Mouse (Mus musculus): Measurements from ENCODE around the gene Rps21. TPM values are rescaled to one million over a fixed set of nuclear protein-coding genes. Genes with fewer than 3 reads are reported as not detected.

The Rps21 gene
- polyA plus RNA-seq, 1 experiment = 2,462 TPM

DNA sequence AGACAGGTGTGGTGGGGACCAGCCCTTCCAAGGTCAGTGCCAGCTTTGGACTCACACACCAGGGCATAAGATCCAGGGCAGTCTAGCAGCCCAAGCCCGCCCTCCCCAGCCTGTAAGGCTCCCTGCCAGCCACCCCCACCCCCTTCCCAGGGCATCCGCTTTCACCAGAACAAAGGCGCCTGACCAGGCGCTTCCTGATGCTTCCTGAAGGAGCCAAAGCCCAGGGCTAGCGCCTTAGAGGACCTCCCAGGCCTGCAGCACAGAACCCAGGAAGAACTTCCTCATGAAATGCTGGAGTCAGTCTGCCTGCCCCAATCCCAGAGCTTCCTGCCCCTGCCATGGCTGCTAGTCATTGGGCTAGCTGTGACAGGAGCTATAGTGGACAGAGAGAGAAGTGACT, 38.5 kb upstream of the Rps21 start:
- Histone ChIP-seq H3K4me1 (ENCODE audit: control insufficient read depth, insufficient read depth, low read length) (peaks cover 7% of the 10 kb centered on the region; the same call in 1 of the 2 replicates), H3K27ac (ENCODE audit: insufficient read depth, low read length) (peak overlapping the region; percentile 63), H3K4me3 (ENCODE audit: insufficient read depth, low read length) (no peak overlapping the region)
- TF ChIP-seq CTCF (IDR thresholded peaks at IDR 0.05; ENCODE audit: extremely low read depth, insufficient read depth, low read length) (no peak), POLR2A (IDR thresholded peaks at IDR 0.05; ENCODE audit: extremely low read depth, insufficient read depth, low read length) (no peak)

DNA sequence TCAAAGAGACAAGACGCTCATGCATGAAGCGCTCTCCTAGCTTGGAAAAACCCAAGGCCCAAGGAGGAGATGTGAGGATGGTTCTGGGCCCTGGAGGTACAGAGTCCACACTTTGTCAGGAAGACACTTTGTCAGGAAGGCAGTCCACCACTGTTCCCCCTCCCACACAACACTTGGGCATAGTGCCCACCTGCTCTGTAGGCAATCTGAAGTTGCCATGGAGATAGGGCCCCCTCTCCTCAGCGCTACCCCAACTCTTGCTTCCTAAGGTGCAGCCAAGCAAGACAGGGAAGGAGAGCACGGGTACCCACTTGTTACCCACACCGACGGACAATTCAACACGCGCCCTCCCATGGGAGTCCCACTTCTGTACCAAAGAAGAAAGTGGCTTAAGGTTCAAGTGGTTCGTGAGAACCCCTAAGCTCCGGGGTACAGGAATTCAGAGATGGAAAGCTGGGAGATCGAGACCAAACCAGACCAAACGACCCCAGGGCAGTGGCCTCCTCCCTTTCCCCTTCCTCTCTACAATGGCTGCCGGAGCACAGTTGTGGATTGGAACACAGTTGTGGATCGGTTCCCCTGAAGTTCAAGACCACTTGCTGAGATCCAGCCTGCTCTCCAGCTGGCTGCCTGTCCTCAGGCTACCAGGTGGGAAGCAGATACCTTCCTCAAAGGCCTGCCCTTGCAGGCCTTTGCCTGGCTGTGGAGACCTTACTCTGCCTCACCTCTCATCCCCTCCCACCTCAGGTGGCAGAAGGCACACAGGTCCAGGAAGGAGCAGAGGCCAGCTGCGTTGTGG, 37.8 kb upstream of the Rps21 start:
- peak overlapping the region; percentile 63 for H3K27ac ChIP-seq (ENCODE audit: insufficient read depth, low read length)
- H3K4me3 ChIP-seq (ENCODE audit: insufficient read depth, low read length) = no peak overlapping the region
- TF ChIP-seq POLR2A (IDR thresholded peaks at IDR 0.05; ENCODE audit: extremely low read depth, insufficient read depth, low read length) = no peak
- TF ChIP-seq CTCF (IDR thresholded peaks at IDR 0.05; ENCODE audit: extremely low read depth, insufficient read depth, low read length) = no peak
- H3K4me1 ChIP-seq (ENCODE audit: control insufficient read depth, insufficient read depth, low read length) = peaks cover 7% of the 10 kb centered on the region; the same call in 1 of the 2 replicates

DNA sequence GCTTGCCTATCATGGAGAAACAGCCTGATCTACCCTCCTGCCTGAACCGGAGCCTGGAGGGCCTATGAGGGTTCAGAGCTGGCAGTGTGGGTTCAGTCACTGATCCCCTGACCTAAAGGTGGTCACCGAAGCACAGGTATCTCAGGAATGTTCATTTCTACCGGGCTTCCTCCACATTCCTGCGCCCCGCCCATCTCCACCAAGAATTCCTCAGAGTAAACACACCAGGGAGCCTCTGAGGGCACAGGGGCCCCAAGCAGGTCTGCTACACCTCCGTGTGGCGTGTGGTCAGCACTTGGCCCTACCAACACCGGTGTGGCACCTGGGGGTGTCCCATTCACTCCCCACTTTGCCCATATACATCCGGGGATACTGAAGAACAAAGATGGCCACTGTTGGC, 37.0 kb upstream of the Rps21 start:
- no peak overlapping the region for H3K4me3 ChIP-seq (ENCODE audit: insufficient read depth, low read length)
- no peak overlapping the region for H3K27ac ChIP-seq (ENCODE audit: insufficient read depth, low read length)
- TF ChIP-seq CTCF (IDR thresholded peaks at IDR 0.05; ENCODE audit: extremely low read depth, insufficient read depth, low read length) (no peak), POLR2A (IDR thresholded peaks at IDR 0.05; ENCODE audit: extremely low read depth, insufficient read depth, low read length) (no peak)
- peaks cover 4% of the 10 kb centered on the region; the same call in 1 of the 2 replicates for H3K4me1 ChIP-seq (ENCODE audit: control insufficient read depth, insufficient read depth, low read length)

DNA sequence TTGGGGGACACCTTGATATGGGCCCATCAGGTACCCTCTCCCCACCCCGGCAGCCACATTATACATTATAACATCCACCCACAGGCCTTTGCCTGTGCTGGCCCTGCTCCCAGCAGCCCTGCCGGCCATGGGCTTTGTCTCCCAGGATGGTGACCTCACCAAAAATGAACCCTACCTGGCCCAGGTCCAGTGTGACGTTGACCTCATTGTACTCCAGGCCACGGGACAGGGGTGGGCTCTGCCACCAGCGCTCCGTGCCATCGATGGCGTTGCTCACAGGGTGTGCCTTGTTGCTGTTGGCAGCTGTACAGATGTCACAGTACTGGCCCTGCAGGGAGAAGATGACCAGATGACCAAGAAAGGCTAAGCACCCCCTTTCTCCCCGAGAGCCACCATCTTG, 36.1 kb upstream of the Rps21 start:
- H3K27ac ChIP-seq (ENCODE audit: insufficient read depth, low read length) = no peak overlapping the region
- TF ChIP-seq CTCF (IDR thresholded peaks at IDR 0.05; ENCODE audit: extremely low read depth, insufficient read depth, low read length) = no peak
- TF ChIP-seq POLR2A (IDR thresholded peaks at IDR 0.05; ENCODE audit: extremely low read depth, insufficient read depth, low read length) = no peak
- 0 out of 2 replicates have a peak, but pooled peaks cover 4% of the 10 kb centered on the region for H3K4me1 ChIP-seq (ENCODE audit: control insufficient read depth, insufficient read depth, low read length)
- no peak overlapping the region for H3K4me3 ChIP-seq (ENCODE audit: insufficient read depth, low read length)

DNA sequence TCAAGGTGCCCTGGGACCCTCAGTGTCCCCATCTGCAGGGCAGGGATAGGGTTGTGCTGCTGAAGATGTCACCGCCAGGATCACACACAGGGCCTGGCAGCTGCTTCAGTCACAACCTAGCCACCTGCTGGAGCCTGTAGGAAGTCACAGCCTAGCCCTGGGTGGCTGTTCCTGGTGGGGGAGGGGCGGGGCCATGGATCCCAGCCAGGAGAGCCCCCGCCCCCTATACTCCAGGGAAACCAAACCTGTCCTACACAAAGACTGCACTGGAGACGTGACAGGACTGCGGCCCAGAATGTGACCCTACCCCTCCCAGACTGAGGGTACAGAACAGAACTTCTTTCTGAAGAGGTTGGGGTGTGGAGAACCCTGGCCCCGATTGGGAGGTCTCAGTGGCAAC, 34.9 kb upstream of the Rps21 start:
- Histone ChIP-seq H3K27ac (ENCODE audit: insufficient read depth, low read length) (no peak overlapping the region), H3K4me1 (ENCODE audit: control insufficient read depth, insufficient read depth, low read length) (0 out of 2 replicates have a peak, but pooled peaks cover 4% of the 10 kb centered on the region), H3K4me3 (ENCODE audit: insufficient read depth, low read length) (no peak overlapping the region)
- no peak for TF ChIP-seq POLR2A (IDR thresholded peaks at IDR 0.05; ENCODE audit: extremely low read depth, insufficient read depth, low read length)
- TF ChIP-seq CTCF (IDR thresholded peaks at IDR 0.05; ENCODE audit: extremely low read depth, insufficient read depth, low read length) = no peak

DNA sequence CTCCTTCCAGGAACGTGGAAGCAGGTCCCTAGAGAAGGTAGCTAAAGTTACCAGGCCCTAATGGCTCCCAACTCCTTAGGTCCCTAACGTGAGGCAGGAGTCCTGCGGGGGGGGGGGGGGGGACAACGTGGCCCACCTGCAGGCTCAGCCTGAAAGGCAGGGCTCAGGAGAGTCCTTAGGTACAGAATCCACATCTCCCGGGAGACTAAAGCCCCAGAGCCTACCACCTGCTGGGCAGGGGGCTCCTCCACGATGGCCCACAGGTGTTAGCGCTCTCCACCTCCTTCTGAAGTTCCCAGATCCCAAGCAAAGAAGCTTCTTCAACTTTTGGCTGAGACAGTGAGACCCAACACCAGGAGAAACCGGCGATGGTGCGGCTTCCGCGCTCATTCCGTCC, 32.5 kb upstream of the Rps21 start:
- TF ChIP-seq POLR2A (IDR thresholded peaks at IDR 0.05; ENCODE audit: extremely low read depth, insufficient read depth, low read length) (no peak), CTCF (IDR thresholded peaks at IDR 0.05; ENCODE audit: extremely low read depth, insufficient read depth, low read length) (no peak)
- Histone ChIP-seq H3K27ac (ENCODE audit: insufficient read depth, low read length) (no peak overlapping the region), H3K4me3 (ENCODE audit: insufficient read depth, low read length) (peak overlapping the region; percentile 58), H3K4me1 (ENCODE audit: control insufficient read depth, insufficient read depth, low read length) (no peaks in the 10 kb centered on the region)

DNA sequence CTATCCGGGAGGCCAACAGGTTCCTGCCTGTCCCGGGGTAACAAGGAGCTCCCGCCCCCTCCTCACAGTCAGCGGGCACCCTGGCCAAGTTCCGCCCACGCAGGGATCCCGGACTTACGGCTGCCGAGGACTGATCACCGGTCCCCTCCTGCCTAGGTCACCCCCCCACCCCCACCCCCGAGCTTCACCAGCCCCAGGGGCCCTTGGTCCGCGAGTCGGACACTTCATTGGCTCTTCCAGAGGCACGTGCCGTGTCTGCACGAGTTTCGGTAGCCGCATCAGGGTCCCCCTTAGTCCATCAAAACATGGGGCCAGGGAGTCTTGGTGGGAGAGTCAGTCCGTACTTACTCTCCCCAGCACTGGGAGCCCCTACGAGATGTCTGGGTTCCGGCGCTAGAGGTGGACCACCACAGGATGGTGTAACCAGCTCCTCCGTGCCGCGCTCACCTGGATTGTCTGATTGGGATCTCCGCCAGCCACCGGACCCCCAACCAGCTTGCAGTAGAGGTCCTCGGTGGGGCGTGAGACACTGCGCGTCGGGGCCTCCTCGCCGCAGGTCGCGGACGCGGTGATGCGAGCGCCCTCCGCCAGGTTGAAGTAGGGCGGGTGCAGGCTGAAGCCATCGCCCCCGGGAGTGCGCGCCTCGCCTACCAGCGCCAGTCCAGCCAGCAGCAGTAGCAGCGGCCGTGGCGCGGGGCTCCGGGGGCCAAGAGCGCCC, 32.0 kb upstream of the Rps21 start:
- Histone ChIP-seq H3K4me3 (ENCODE audit: insufficient read depth, low read length) (peak overlapping the region; percentile 58), H3K27ac (ENCODE audit: insufficient read depth, low read length) (no peak overlapping the region), H3K4me1 (ENCODE audit: control insufficient read depth, insufficient read depth, low read length) (no peaks in the 10 kb centered on the region)
- TF ChIP-seq POLR2A (IDR thresholded peaks at IDR 0.05; ENCODE audit: extremely low read depth, insufficient read depth, low read length) = no peak
- no peak for TF ChIP-seq CTCF (IDR thresholded peaks at IDR 0.05; ENCODE audit: extremely low read depth, insufficient read depth, low read length)

DNA sequence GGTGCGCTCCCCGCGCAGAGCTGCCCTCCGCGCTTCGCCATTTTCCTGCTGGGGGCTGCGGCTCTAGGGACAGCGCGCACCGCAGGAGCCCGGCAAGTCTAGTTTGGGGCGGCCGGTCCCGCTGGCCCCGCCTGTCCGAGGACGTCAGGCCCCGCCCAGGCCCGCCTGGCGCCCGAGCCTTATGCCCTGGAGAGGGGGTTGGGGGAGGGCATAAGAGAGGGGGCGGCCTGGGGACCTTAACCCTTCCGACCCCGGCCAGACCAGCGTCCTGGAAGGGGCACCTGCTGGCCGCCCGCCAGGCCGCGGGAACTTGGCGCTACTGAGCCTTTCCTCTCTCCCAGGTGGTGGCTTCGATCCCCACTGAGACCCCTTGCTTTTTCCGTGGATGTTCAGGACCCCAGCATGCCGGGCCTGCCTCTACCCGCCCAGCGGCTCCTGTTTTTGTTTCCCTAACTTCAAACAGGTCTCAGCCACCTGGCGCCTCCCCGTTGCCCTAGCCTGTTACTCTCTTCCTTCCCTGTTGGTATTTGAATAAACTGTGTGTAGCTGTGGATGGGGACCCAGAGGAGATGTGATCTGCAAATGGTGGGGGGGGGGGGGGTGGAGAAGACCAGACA, 31.3 kb upstream of the Rps21 start, which contains the start of gene Lama5:
Lama5 (minus strand) TSS at position 98 of the 617 bp plus-strand sequence.
- no peak for TF ChIP-seq CTCF (IDR thresholded peaks at IDR 0.05; ENCODE audit: extremely low read depth, insufficient read depth, low read length)
- no peak for TF ChIP-seq POLR2A (IDR thresholded peaks at IDR 0.05; ENCODE audit: extremely low read depth, insufficient read depth, low read length)
- no peak within 1 kb of the TSS for H3K27ac ChIP-seq (ENCODE audit: insufficient read depth, low read length)

DNA sequence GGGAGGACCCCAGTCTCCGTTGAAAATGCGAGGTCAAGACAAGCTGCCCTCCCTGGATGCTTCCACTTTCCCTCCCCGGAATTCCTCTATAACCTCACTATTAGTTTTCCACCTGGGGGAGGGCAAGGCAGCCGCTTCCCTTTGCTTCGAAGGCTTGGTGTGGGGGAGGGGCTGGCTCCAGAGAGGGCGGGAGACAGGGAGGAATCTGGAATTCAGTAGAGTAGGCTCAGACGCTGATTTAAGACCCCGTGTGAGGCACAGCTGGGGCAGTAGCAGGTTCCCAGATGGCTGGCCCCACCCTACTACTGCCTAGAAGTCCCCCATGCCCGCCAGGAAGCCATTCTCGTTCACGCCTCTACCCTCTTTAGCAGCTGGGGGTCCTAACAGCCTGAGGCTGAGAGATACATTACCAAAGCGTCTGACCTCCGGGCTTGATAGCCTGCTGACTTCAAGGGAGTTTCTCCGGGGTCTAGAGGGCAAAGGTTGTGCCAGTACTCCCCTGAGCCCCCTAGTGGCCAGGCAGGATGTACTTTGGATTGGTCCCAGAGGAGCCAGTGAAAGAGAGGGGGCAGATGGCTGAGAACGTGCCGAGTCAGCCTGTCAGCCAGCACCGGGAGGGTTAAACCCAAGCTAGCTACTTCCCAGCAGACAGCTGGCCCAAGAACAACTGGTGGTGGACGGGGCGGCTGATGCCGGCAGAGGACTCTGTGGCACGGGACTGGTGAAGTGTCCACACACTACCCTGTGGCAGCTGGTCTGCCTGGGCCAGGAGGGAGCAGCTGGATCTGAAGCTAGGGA, 29.7 kb upstream of the Rps21 start:
- Histone ChIP-seq H3K27ac (ENCODE audit: insufficient read depth, low read length) (no peak overlapping the region), H3K4me3 (ENCODE audit: insufficient read depth, low read length) (no peak overlapping the region), H3K4me1 (ENCODE audit: control insufficient read depth, insufficient read depth, low read length) (no peaks in the 10 kb centered on the region)
- TF ChIP-seq POLR2A (IDR thresholded peaks at IDR 0.05; ENCODE audit: extremely low read depth, insufficient read depth, low read length) = no peak
- TF ChIP-seq CTCF (IDR thresholded peaks at IDR 0.05; ENCODE audit: extremely low read depth, insufficient read depth, low read length) = peak; percentile 59

More for the DNA sequence above, 31.3 kb upstream of the Rps21 start, which contains the start of gene Lama5:
- no peaks in the 10 kb centered on the region for H3K4me1 ChIP-seq (ENCODE audit: control insufficient read depth, insufficient read depth, low read length)
- peak within 1 kb of the TSS; percentile 58 for H3K4me3 ChIP-seq (ENCODE audit: insufficient read depth, low read length)
